Mouse (Mus musculus): ENCODE results near the gene Klf3.

- TF ChIP-seq CTCF (IDR thresholded peaks at IDR 0.05; ENCODE audit: low read depth, low read length) = no peak
- TF ChIP-seq POLR2A (IDR thresholded peaks at IDR 0.05; ENCODE audit: insufficient read depth, low read length) = no peak
Observed at GRCm38 (mm10) chr5:64821964-64822363, 18.8 kb downstream of the Klf3 start.

Data from ES-Bruce4 (cell line).